Mouse (Mus musculus) myocyte (in vitro differentiated cells): ENCODE data around the gene Mfap5. TPM values are rescaled to one million over a fixed set of nuclear protein-coding genes. Genes with fewer than 3 reads are reported as not detected.
"Not testable (repeated sequence)": the region's sequence is repeated elsewhere in the genome, so short reads cannot be mapped to it uniquely, and the experiment has no call there.

Experiments
- H3K27me3 ChIP-seq: one replicate; pipeline ENCODE4 v1.6.1; 2011; ENCODE audit not compliant: control insufficient read depth, insufficient read depth, insufficient read length
- H3K36me3 ChIP-seq: one replicate; pipeline ENCODE4 v1.6.1; 2011; ENCODE audit not compliant: control insufficient read depth, insufficient read depth
- H3K4me2 ChIP-seq: one replicate; pipeline ENCODE4 v1.6.1; 2011; ENCODE audit warnings: low read depth, control low read depth
- H3K4me3 ChIP-seq: one replicate; pipeline ENCODE4 v1.5.1; 2011; ENCODE audit warnings: mild to moderate bottlenecking, control low read depth, moderate library complexity
- H3K79me2 ChIP-seq: one replicate; pipeline ENCODE4 v1.6.1; 2011; ENCODE audit not compliant: control insufficient read depth, insufficient read depth
- H3ac ChIP-seq: one replicate; pipeline ENCODE4 v1.6.1; 2011; ENCODE audit not compliant: control insufficient read depth, insufficient read length
- CEBPB ChIP-seq: IDR thresholded peaks from 2 replicates; pipeline ENCODE4 v1.6.1; 2011; ENCODE audit warnings: mild to moderate bottlenecking, moderate library complexity; ENCODE audit not compliant: poor library complexity, insufficient read depth, severe bottlenecking
- E2F4 ChIP-seq: IDR thresholded peaks from one replicate; pipeline ENCODE4 v1.6.1; 2011; ENCODE audit warnings: mild to moderate bottlenecking, control low read depth, moderate library complexity; ENCODE audit not compliant: insufficient read depth
- MAX ChIP-seq: IDR thresholded peaks from one replicate; pipeline ENCODE4 v1.6.1; 2011; ENCODE audit warnings: low read depth, mild to moderate bottlenecking, control low read depth
- MYOD1 ChIP-seq, 3 experiments: IDR thresholded peaks; one replicate each; pipeline ENCODE4 v1.6.1; 2011; ENCODE audit warnings: control low read depth in 2 of 3, low read depth in 2 of 3, mild to moderate bottlenecking in 2 of 3, moderate library complexity in 1 of 3; ENCODE audit not compliant: insufficient read length in 2 of 3, control insufficient read depth in 1 of 3
- MYOG ChIP-seq, 3 experiments: IDR thresholded peaks; one replicate each; pipeline ENCODE4 v1.6.1; 2011; ENCODE audit warnings: control low read depth in 2 of 3, low read depth in 2 of 3, mild to moderate bottlenecking in 2 of 3; ENCODE audit not compliant: insufficient read length in 2 of 3, control insufficient read depth in 1 of 3, insufficient read depth in 1 of 3
- POLR2A ChIP-seq: IDR thresholded peaks from one replicate; pipeline ENCODE4 v1.6.1; 2011; ENCODE audit warnings: low read depth, mild to moderate bottlenecking, control low read depth, moderate library complexity; ENCODE audit not compliant: insufficient read length
- POLR2AphosphoS2 ChIP-seq: IDR thresholded peaks from one replicate; pipeline ENCODE4 v1.6.1; 2011; ENCODE audit warnings: low read depth, control low read depth; ENCODE audit not compliant: insufficient read length
- REST ChIP-seq: IDR thresholded peaks from one replicate; pipeline ENCODE4 v1.6.1; 2011; ENCODE audit warnings: mild to moderate bottlenecking, control low read depth, moderate library complexity; ENCODE audit not compliant: insufficient read depth, insufficient read length
- SRF ChIP-seq: IDR thresholded peaks from one replicate; pipeline ENCODE4 v1.6.1; 2011; ENCODE audit warnings: low read depth; ENCODE audit not compliant: control insufficient read depth, insufficient read length
- TCF12 ChIP-seq: IDR thresholded peaks from one replicate; pipeline ENCODE4 v1.6.1; 2011; ENCODE audit warnings: mild to moderate bottlenecking, control low read depth; ENCODE audit not compliant: poor library complexity, insufficient read depth, severe bottlenecking
- TCF3 ChIP-seq: IDR thresholded peaks from one replicate; pipeline ENCODE4 v1.6.1; 2011; ENCODE audit warnings: low read depth, control low read depth; ENCODE audit not compliant: insufficient read length
- USF1 ChIP-seq: IDR thresholded peaks from one replicate; pipeline ENCODE4 v1.6.1; 2011; ENCODE audit warnings: low read depth, mild to moderate bottlenecking, control low read depth, moderate library complexity
- polyA plus RNA-seq: library from polyadenylated mRNA; unstranded; fragments of >200 nt; fragmentation: generic; extraction: Trizol; gene quantifications from one replicate; pipeline ENCODE4 v1.2.1, GENCODE M21; 2012; ENCODE audit warnings: missing spikeins

Mfap5 gene
- polyA plus RNA-seq, 1 experiment: 0.98 TPM

DNA sequence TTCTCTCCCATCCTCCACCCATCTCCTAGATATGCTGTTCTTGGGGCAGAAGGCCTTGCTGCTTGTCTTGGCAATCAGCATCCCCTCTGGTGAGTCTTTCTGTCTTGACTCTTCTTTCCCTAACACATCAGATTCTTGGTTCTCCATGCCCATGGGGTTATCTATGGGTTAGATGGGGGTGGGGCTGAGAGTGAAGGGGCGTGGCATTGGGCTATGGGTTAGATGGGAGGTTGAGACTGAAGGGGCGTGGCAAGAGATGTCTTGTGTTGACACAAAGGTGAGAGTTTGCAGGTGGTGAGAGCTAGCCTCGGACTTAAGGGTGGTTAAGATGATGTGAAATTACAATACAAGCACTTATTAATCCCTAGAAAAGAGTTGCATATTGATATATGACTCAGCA lies 8.7 kb downstream of the Mfap5 start:
- H3ac ChIP-seq: no peak overlapping the region
- no peaks in the 10 kb centered on the region for H3K36me3 ChIP-seq
- H3K4me2 ChIP-seq: no peak overlapping the region
- no peak overlapping the region for H3K4me3 ChIP-seq
- H3K27me3 ChIP-seq: no peaks in the 10 kb centered on the region
- no peaks in the 10 kb centered on the region for H3K79me2 ChIP-seq
- no peak for TF ChIP-seq REST
- no peak for TF ChIP-seq SRF
- no peak for TF ChIP-seq E2F4
- TF ChIP-seq CEBPB: no peak
- TF ChIP-seq TCF12: no peak
- no peak for TF ChIP-seq MYOG (IDR thresholded peaks at IDR 0.05; ENCODE audit: control insufficient read depth in 1 of 3, insufficient read depth in 1 of 3, insufficient read length in 2 of 3, low read depth in 2 of 3)
- no peak for TF ChIP-seq USF1
- no peak for TF ChIP-seq MAX
- TF ChIP-seq TCF3: no peak
- TF ChIP-seq POLR2AphosphoS2: no peak
- TF ChIP-seq POLR2A: no peak
- TF ChIP-seq MYOD1 (IDR thresholded peaks at IDR 0.05; ENCODE audit: control insufficient read depth in 1 of 3, insufficient read length in 2 of 3, low read depth in 2 of 3): no peak

DNA sequence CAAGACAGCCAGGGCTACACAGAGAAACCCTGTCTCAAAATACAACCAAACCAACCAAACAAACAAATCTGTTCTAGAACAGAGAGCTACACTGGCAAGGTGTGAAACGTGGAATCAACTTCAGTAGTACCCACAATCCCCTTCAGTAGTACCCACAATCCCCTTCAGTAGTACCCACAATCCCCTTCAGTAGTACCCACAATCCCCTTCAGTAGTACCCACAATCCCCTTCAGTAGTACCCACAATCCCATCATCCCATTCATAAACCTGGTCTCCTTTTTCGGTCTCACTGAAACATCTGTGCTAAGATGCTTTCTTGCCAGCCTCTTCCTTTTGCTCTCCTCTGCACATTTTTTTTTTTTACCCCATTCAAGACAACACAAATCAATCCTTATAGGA lies 10.1 kb downstream of the Mfap5 start:
- H3ac ChIP-seq, H3K36me3 ChIP-seq, H3K4me2 ChIP-seq, H3K27me3 ChIP-seq, H3K4me3 ChIP-seq, H3K79me2 ChIP-seq: not testable (repeated sequence)

DNA sequence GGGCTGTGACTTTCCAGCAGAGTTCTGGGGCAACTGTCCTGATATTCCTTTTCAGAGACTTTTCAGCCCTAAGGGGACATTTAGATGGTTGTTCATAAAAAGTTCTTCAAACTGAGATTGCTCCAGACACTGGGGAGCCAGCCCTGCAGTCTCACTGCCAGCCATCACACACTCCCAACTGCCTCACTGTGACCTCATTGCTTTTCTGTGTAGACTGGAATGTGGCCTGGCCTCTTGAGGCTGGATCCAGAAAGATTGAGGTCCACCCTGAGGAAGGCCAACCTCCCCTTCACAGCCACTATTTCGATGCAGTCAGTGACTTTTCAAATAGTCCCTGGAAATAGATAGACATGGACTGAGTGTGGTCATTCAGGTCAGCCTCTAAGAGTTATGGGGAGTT lies 12.0 kb downstream of the Mfap5 start:
- H3K36me3 ChIP-seq: no peaks in the 10 kb centered on the region
- no peak overlapping the region for H3K4me3 ChIP-seq
- TF ChIP-seq MYOG (IDR thresholded peaks at IDR 0.05; ENCODE audit: control insufficient read depth in 1 of 3, insufficient read depth in 1 of 3, insufficient read length in 2 of 3, low read depth in 2 of 3): no peak
- no peak for TF ChIP-seq MAX
- TF ChIP-seq E2F4: no peak
- no peak for TF ChIP-seq TCF12
- TF ChIP-seq POLR2A: no peak
- no peaks in the 10 kb centered on the region for H3K27me3 ChIP-seq
- H3K4me2 ChIP-seq: no peak overlapping the region
- no peaks in the 10 kb centered on the region for H3K79me2 ChIP-seq
- H3ac ChIP-seq: no peak overlapping the region

GRCm38 (mm10) chr6:122519384-122519783 lies 13.7 kb downstream of the Mfap5 start:
- H3K4me2 ChIP-seq: no peak overlapping the region
- H3K4me3 ChIP-seq: no peak overlapping the region
- no peaks in the 10 kb centered on the region for H3K27me3 ChIP-seq
- TF ChIP-seq SRF (no peak), POLR2A (no peak), MYOG (IDR thresholded peaks at IDR 0.05; ENCODE audit: control insufficient read depth in 1 of 3, insufficient read depth in 1 of 3, insufficient read length in 2 of 3, low read depth in 2 of 3) (no peak), REST (no peak), TCF3 (no peak), E2F4 (no peak), MYOD1 (IDR thresholded peaks at IDR 0.05; ENCODE audit: control insufficient read depth in 1 of 3, insufficient read length in 2 of 3, low read depth in 2 of 3) (no peak), MAX (no peak), CEBPB (no peak), TCF12 (no peak), USF1 (no peak), POLR2AphosphoS2 (no peak)
- H3K79me2 ChIP-seq: no peaks in the 10 kb centered on the region
- H3K36me3 ChIP-seq: no peaks in the 10 kb centered on the region
- no peak overlapping the region for H3ac ChIP-seq

- H3K79me2 ChIP-seq: no peaks in the 10 kb centered on the region
- TF ChIP-seq REST (no peak), TCF3 (no peak), POLR2A (no peak), USF1 (no peak), MYOD1 (IDR thresholded peaks at IDR 0.05; ENCODE audit: control insufficient read depth in 1 of 3, insufficient read length in 2 of 3, low read depth in 2 of 3) (no peak), CEBPB (no peak), TCF12 (no peak), E2F4 (no peak)
- no peak overlapping the region for H3K4me2 ChIP-seq
- H3K27me3 ChIP-seq: no peaks in the 10 kb centered on the region
- no peak overlapping the region for H3ac ChIP-seq
- no peaks in the 10 kb centered on the region for H3K36me3 ChIP-seq
- H3K4me3 ChIP-seq: no peak overlapping the region
Observed at GRCm38 (mm10) chr6:122522595-122522994, 16.9 kb downstream of the Mfap5 start.
